Mouse (Mus musculus) neural tube, embryonic 11.5 days (tissue): ENCODE data around the gene Gm21887. TPM values are rescaled to one million over a fixed set of nuclear protein-coding genes. Genes with fewer than 3 reads are reported as not detected.
"Not testable (repeated sequence)": the region's sequence is repeated elsewhere in the genome, so short reads cannot be mapped to it uniquely, and the experiment has no call there.

Experiments
- ATAC-seq: fragments of 200-750 bp; cut with Nextera tagmentation; 2 replicates; pipeline ENCODE4 v1.8.0; 2017; ENCODE audit warnings: moderate number of reproducible peaks, mild to moderate bottlenecking, moderate TSS enrichment, moderate library complexity; ENCODE audit not compliant: insufficient read depth, low FRiP score, low TSS enrichment
- DNase-seq: peaks from one replicate; pipeline ENCODE4 v3.0.0-alpha.2; 2015; ENCODE audit warnings: low spot score
- H3K27ac ChIP-seq: fragments of 300-500 bp; sonication (generic); 2 replicates; pipeline ENCODE4 v1.5.1; 2014; ENCODE audit warnings: low read depth, mild to moderate bottlenecking, low read length
- H3K27me3 ChIP-seq: fragments of 300-500 bp; sonication (generic); 2 replicates; pipeline ENCODE4 v1.6.1; 2014; ENCODE audit warnings: mild to moderate bottlenecking, low read length, mixed read lengths; ENCODE audit not compliant: control insufficient read depth, insufficient read depth
- H3K36me3 ChIP-seq: fragments of 300-500 bp; sonication (generic); 2 replicates; pipeline ENCODE4 v1.6.1; 2014; ENCODE audit warnings: mild to moderate bottlenecking, low read length, moderate library complexity, mixed read lengths; ENCODE audit not compliant: control insufficient read depth, insufficient read depth
- H3K4me1 ChIP-seq: fragments of 300-500 bp; sonication (generic); 2 replicates; pipeline ENCODE4 v1.6.1; 2014; ENCODE audit warnings: low read length, mixed read lengths; ENCODE audit not compliant: control insufficient read depth, insufficient read depth
- H3K4me2 ChIP-seq: fragments of 300-500 bp; sonication (generic); 2 replicates; pipeline ENCODE4 v1.6.1; 2014; ENCODE audit warnings: low read depth, mild to moderate bottlenecking, moderate library complexity
- H3K4me3 ChIP-seq: fragments of 300-500 bp; sonication (generic); 2 replicates; pipeline ENCODE4 v1.5.1; 2014; ENCODE audit warnings: low read depth, low read length
- H3K9ac ChIP-seq: fragments of 300-500 bp; sonication (generic); 2 replicates; pipeline ENCODE4 v1.6.1; 2014; ENCODE audit warnings: mild to moderate bottlenecking, low read length
- H3K9me3 ChIP-seq: fragments of 300-500 bp; sonication (generic); 2 replicates; pipeline ENCODE4 v1.6.1; 2016; ENCODE audit warnings: low read length; ENCODE audit not compliant: control insufficient read depth
- WGBS: fragments of 180-500 bp; shearing (Covaris S2); extraction: QIAGEN DNeasy Blood & Tissue Kit; methylation state at CpG from one replicate; pipeline ENCODE4 v1.1.7; 2014; 5-methylcytosine and 5-hydroxymethylcytosine counted together
- polyA plus RNA-seq: library from polyadenylated mRNA; unstranded; fragments of >200 nt; fragmentation: Nextera tagmentation; extraction: Ambion mirVana; gene quantifications from 2 replicates; pipeline ENCODE4 v1.2.1, GENCODE M21; 2014

Gene Gm21887
- 214 and 267 TPM in 2 replicates for polyA plus RNA-seq

DNA sequence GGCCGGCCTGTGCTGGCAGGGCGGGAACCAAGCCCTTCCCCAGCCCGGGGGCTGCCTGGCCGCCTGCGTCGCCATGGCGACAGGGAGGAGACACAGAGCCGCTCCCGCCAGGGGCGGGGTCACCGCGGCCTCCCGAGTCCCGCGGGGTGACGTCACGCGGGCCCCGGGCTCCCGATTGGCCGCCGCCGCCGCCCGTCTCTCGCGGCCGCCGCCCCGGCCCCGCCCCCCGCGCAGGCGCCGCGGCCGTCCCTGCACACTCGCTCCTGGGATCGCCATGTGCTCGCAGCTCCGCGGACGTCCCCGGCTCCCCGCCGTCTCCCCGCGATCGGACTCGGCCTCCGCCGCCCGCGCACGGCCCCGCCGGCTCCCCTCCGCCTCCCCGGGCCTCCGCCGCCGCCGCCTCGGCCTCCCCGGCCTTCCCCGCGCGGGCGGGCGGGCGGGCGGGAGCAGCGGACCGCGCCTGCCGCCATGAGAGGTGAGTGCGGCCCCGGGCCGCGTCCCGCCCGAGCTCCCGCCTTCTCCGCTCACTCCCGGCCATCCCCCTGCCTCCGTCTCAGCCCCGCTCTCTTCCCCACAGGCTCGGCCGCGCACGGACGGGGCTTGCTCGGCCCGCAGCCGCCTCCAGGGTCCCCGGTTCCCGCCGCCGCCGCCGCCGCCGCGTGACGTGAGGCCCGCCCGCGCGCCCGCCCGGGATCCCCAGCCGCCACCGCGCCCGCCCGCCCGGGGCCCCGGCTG is at the start of gene Gm21887:
Gm21887 (plus strand) TSS at position 644 of the 735 bp plus-strand sequence.
- Histone ChIP-seq H3K4me2 (peak within 1 kb of the TSS; percentile 26; the same call in 1 of the 2 replicates), H3K36me3 (peaks cover 11% of the 10 kb centered on the region), H3K27ac (peak within 1 kb of the TSS; percentile 66), H3K9ac (peak within 1 kb of the TSS; percentile 75), H3K4me3 (peak within 1 kb of the TSS; percentile 55), H3K9me3 (peaks cover 30% of the 10 kb centered on the region)
- not testable (repeated sequence) for H3K27me3 ChIP-seq, H3K4me1 ChIP-seq
- ATAC-seq: peak; percentile 86
- peak; percentile 96 for DNase-seq
- WGBS: 61% methylated on average over 115 of the region's 118 CpGs

DNA sequence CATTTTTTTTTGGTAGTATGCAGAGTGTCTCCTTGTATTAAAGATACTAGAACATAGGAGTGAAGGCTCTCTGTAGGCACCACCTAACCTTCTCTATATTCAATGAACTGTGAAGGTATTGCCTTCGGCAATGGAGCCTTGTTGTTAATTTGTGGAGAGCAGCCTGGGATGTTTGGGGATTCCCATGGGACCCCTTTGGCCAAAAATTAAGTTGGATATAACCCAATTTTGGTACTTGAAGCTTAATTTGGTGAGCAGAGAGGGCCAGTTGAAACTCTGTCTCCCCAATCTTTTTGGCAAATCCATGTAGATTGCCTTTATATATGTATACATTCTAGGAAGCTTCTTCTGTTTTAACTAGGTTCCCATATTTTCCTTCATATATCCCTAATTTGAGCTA is 40.1 kb upstream of the Gm21887 start:
- Histone ChIP-seq H3K4me2 (no peak overlapping the region), H3K27me3 (no peaks in the 10 kb centered on the region), H3K9ac (no peak overlapping the region), H3K36me3 (peaks cover 6% of the 10 kb centered on the region; the same call in 1 of the 2 replicates), H3K27ac (no peak overlapping the region), H3K9me3 (0 out of 2 replicates have a peak, but pooled peaks cover 3% of the 10 kb centered on the region), H3K4me3 (no peak overlapping the region), H3K4me1 (no peaks in the 10 kb centered on the region)
- ATAC-seq (no peak), DNase-seq (no peak)
- whole genome bisulfite sequencing: 89% methylated on average over 1 of the region's 1 CpGs

DNA sequence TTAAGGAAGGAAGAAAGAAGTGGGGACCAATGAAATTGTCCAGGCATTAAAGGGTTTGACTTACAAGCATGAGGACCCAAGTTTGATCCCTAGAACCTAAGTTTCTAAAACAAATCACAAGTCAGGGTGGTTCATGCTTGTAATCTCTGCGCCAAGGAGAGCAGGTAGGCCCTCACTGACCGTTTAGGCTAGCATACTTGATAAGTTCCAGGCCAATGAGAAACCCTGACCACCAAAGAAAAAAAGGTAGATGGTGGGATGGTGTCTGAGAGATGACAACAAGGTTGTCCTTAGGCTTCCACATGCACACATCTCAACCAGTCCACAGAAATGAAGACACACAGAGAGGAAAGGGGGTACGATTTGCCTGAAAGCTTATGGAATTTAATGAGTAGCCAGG is 39.7 kb upstream of the Gm21887 start:
- 89% methylated on average over 3 of the region's 3 CpGs for WGBS
- not testable (repeated sequence) for H3K27ac ChIP-seq, H3K9ac ChIP-seq, H3K4me3 ChIP-seq, H3K4me2 ChIP-seq, DNase-seq, H3K4me1 ChIP-seq, H3K36me3 ChIP-seq, H3K27me3 ChIP-seq, H3K9me3 ChIP-seq
- peak; percentile 43 for ATAC-seq

DNA sequence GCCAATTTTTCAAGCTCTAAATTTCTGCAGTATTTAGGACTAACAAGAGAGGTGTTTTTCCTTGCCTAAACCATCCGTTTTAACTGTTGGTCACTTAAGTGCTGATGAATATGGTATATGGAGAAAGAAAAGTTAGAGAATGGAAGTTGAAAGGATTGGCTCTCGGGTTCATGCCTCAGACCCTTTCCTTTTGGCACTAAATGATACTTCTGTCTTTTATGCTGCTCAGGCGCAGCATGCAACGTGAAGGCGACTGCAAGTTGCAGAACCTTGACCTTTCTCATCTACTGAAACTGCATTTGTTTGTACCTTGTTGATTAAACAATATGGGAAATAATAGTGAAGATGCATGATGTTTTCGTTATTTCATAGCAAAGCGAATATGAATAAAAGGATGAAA is 38.9 kb upstream of the Gm21887 start:
- ATAC-seq, H3K36me3 ChIP-seq, H3K9ac ChIP-seq, H3K27me3 ChIP-seq, H3K27ac ChIP-seq, H3K4me3 ChIP-seq, H3K9me3 ChIP-seq, H3K4me2 ChIP-seq, DNase-seq, H3K4me1 ChIP-seq: not testable (repeated sequence)
- WGBS: 93% methylated on average over 7 of the region's 7 CpGs

DNA sequence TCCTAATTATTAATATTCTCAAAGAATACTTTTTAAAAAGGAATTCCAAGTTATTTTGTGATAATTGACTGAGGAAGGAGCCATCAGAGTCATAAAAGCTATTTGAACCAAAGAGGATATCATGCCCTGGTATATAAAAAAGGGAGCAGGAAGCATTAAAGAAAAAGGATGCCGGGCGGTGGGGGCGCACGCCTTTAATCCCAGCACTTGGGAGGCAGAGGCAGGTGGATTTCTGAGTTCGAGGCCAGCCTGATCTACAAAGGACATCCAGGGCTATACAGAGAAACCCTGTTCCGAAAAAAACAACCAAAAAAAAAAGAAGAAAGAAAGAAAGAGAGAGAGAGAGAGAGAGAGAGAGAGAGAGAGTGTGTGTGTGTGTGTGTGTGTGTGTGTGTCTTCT is 37.9 kb upstream of the Gm21887 start:
- H3K4me3 ChIP-seq, H3K27me3 ChIP-seq, H3K27ac ChIP-seq, ATAC-seq, DNase-seq, H3K4me2 ChIP-seq, H3K9ac ChIP-seq, H3K4me1 ChIP-seq, H3K36me3 ChIP-seq: not testable (repeated sequence)
- H3K9me3 ChIP-seq: peaks cover 10% of the 10 kb centered on the region; the same call in 1 of the 2 replicates
- WGBS: 90% methylated on average over 6 of the region's 6 CpGs

DNA sequence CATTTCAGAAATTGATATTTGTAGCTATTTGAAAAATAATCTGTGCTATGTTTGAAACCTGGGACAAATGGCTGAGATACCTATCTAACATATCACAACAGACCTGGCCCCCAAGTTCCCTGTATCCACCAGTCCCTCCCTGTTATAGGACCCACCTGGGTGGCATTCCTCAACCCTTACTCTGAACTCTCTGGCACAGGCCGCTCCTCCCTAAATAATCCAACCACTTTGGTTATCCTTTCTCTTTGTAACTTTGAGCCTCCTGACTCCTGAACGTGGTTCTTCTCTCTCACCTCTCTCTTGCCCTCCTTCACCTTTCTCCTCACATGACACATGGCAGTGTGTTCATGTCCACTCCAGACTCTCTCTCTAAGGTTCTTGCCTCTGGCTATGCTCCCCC is 37.3 kb upstream of the Gm21887 start:
- H3K36me3 ChIP-seq, H3K27ac ChIP-seq, H3K4me2 ChIP-seq, DNase-seq, H3K9ac ChIP-seq, H3K4me1 ChIP-seq, H3K4me3 ChIP-seq, H3K27me3 ChIP-seq: not testable (repeated sequence)
- 0 out of 2 replicates have a peak, but pooled peaks have one; percentile 8 for ATAC-seq
- 86% methylated on average over 2 of the region's 2 CpGs for WGBS
- H3K9me3 ChIP-seq: peaks cover 11% of the 10 kb centered on the region; the same call in 1 of the 2 replicates

DNA sequence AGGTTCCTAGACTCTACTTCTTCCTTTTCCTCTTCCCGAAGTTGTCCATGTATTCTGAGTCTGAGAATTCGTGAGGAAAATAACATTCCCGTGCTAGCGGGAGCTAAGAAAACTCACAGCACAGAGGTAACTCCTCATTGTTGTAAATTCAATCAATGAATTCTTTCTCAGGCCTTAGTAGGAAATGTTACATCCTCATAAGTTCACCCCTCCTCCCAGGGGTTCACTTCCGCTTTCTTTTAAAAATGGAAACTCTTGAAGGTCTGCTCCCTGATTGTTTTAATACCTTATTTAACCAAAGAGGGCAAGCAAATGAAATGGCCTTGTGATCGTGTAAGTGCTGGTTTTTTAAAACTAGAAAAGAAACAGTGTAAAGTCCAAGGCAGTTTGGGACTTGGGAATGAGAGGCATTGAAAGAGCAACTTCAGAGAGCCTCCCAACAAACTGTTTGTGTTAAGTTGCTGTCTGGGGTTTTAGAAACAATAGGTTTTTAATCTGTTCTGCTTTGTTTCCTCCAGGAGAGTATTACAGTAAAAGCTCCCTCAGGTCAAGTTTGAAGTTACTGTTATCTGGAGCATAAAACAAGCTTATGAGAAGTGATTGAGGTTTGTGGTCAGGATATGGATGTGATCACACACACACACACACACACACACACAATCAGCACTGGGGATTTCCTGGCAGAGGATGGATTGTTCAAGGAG is 36.5 kb upstream of the Gm21887 start:
- not testable (repeated sequence) for H3K4me3 ChIP-seq, H3K36me3 ChIP-seq, H3K4me2 ChIP-seq, H3K9ac ChIP-seq, ATAC-seq, H3K4me1 ChIP-seq, H3K27me3 ChIP-seq, DNase-seq, H3K27ac ChIP-seq
- 78% methylated on average over 6 of the region's 6 CpGs for WGBS
- H3K9me3 ChIP-seq: peaks cover 15% of the 10 kb centered on the region; the same call in 1 of the 2 replicates

DNA sequence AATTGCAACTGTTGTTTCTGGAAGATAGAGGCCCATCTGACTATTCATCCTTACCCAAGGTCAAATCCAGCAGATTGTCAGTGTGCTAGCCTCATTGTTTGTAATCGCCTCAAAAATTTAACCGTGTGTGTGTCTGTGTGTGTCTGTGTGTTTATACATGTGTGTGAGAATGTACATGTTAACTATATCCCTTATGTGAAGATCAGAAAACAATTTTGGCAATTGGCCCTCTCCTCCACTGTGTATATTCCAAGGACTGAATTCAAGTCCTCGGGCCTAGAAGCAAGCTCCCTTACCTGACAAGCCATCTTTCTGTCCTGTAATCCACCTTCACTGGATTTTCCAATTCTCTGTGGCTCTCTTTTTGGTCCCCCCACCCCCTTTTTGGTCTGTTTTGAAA is 35.7 kb upstream of the Gm21887 start:
- DNase-seq, H3K27me3 ChIP-seq, ATAC-seq, H3K36me3 ChIP-seq, H3K27ac ChIP-seq, H3K4me2 ChIP-seq, H3K4me1 ChIP-seq, H3K9ac ChIP-seq, H3K4me3 ChIP-seq: not testable (repeated sequence)
- peaks cover 19% of the 10 kb centered on the region; the same call in 1 of the 2 replicates for H3K9me3 ChIP-seq
- 63% methylated on average over 3 of the region's 3 CpGs for WGBS
